Mouse (Mus musculus): Measurements from ENCODE around the gene Timm10. TPM values are rescaled to one million over a fixed set of nuclear protein-coding genes. Genes with fewer than 3 reads are reported as not detected.

The Timm10 gene
- polyA plus RNA-seq, 1 experiment from 2014 or later: 76.6 TPM

DNA sequence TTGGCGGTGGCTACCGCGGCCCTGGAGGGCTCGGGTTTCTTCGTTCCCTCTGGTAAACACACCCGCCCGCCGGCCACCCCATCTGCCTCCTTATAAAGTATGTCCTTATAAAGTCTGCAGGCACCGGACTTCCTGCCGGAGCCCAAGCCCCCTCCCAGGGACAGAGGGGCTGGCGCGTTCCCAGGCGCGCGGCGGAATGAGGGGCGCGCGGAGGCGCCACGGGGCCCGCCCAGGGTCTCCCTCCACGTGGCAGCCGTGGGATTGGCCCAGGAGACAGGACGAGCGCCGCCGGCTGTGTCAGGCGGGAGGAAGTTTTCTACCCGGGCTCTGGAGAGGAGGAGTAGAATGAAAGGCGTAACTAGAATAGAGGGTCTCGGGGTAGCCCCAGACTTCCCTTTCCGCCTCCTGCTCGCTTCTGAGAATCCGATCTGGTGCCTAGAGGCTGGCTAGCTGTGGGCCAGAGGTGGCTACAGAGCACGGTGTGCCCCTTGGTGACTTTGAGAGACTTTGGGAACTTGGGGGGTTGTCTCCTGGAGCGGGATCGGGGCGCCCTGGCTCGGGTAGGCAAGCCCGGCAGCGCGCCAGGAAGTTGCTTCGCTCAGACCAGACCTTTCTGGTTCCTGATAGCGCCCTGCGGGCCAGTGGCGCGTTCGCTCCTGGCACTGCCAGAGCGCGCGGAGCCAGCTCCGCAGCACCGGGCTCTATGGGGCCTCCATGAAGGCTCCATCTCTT, 13.4 kb downstream of the Timm10 start:
- H3K36me3 ChIP-seq: no peaks in the 10 kb centered on the region
- under 1% methylated on average over 54 of the region's 54 CpGs for WGBS
- peak overlapping the region; percentile 61 for H3K4me3 ChIP-seq
- peak overlapping the region; percentile 82 for H3K27ac ChIP-seq
- peak overlapping the region; percentile 86 for H3K4me2 ChIP-seq
- peak overlapping the region; percentile 63 for H3K9ac ChIP-seq
- H3K27me3 ChIP-seq: peaks cover 5% of the 10 kb centered on the region; the same call in 1 of the 2 replicates
- H3K9me3 ChIP-seq (replicated peaks): no peaks in the 10 kb centered on the region
- H3K4me1 ChIP-seq (replicated peaks): peaks cover 38% of the 10 kb centered on the region
- ATAC-seq (replicated peaks; ENCODE audit: insufficient number of reproducible peaks, insufficient read depth, low FRiP score, low read depth): peak; percentile 89

DNA sequence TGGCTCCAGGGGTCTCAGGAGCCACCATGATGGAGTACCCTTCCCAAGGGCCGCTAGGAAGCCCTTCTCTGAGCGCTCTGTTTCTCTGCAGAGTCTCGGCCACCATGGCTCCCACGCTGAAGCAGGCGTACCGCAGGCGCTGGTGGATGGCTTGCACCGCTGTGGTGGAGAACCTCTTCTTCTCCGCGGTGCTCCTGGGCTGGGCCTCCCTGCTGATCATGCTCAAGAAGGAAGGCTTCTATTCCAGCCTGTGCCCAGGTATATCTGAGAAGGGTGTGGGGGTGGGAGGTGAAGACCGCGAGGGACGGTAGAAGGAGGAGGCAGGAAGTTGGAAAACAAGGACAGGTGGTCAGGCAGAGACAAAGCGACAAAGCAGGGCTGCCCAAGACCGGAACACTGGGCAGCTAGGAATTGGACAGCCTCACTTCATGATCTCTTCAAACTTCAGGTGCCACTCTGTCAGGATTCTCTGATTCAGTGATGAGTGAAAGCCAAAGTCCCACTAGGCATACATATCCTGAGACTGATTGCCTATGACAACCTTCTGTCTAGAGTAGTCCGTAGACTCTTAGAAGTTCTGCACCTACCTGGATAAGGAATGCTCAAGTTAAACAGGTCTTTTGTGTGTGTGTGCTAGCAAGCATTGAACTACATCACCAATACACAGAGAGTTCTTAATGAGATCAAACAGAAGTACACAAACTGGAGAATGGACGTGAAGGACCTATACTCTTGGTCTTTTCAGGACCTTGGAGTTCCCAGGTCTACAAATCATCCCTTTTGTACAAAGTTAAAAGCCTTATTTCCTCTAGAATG, 14.2 kb downstream of the Timm10 start:
- H3K9ac ChIP-seq: peak overlapping the region; percentile 63
- peak overlapping the region; percentile 86 for H3K4me2 ChIP-seq
- H3K27me3 ChIP-seq: no peaks in the 10 kb centered on the region
- peaks cover 45% of the 10 kb centered on the region for H3K4me1 ChIP-seq (replicated peaks)
- no peak for ATAC-seq (replicated peaks; ENCODE audit: insufficient number of reproducible peaks, insufficient read depth, low FRiP score, low read depth)
- peak overlapping the region; percentile 61 for H3K4me3 ChIP-seq
- 6% methylated on average over 17 of the region's 17 CpGs for WGBS
- H3K9me3 ChIP-seq (replicated peaks): no peaks in the 10 kb centered on the region
- peak overlapping the region; percentile 82 for H3K27ac ChIP-seq
- no peaks in the 10 kb centered on the region for H3K36me3 ChIP-seq

DNA sequence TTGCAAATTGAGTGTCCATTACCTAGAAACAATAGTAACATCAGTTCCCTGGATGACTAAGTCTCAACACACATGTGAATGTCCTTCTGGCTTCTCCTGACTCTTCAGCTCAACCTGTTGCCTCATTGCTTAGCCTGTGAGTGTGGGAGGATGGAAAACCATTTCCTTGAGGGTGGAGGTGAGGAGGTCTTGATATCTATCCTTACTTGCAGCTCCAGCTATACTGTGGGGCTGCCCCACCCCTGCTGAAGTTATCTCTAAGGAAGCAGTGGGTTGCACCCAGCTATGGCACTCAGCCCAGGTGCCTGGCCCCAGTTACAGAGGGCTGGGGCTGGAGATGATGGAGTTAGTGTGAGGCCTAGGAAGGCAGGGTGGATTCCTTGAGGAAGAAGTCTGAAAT, 15.1 kb downstream of the Timm10 start:
- H3K27me3 ChIP-seq: no peaks in the 10 kb centered on the region
- H3K27ac ChIP-seq: no peak overlapping the region
- no peaks in the 10 kb centered on the region for H3K36me3 ChIP-seq
- H3K4me1 ChIP-seq (replicated peaks): peaks cover 45% of the 10 kb centered on the region
- no peak overlapping the region for H3K9ac ChIP-seq
- no peak for ATAC-seq (replicated peaks; ENCODE audit: insufficient number of reproducible peaks, insufficient read depth, low FRiP score, low read depth)
- no peaks in the 10 kb centered on the region for H3K9me3 ChIP-seq (replicated peaks)
- peak overlapping the region; percentile 86 for H3K4me2 ChIP-seq
- H3K4me3 ChIP-seq: peak overlapping the region; percentile 61; the same call in 1 of the 2 replicates

GRCm38 (mm10) chr2:84843654-84844053, 16.9 kb downstream of the Timm10 start:
- H3K4me2 ChIP-seq: no peak overlapping the region
- H3K9me3 ChIP-seq (replicated peaks): no peaks in the 10 kb centered on the region
- WGBS: 70% methylated on average over 6 of the region's 6 CpGs
- no peak overlapping the region for H3K4me3 ChIP-seq
- no peak overlapping the region for H3K27ac ChIP-seq
- ATAC-seq (replicated peaks; ENCODE audit: insufficient number of reproducible peaks, insufficient read depth, low FRiP score, low read depth): no peak
- no peaks in the 10 kb centered on the region for H3K36me3 ChIP-seq
- H3K4me1 ChIP-seq (replicated peaks): peaks cover 43% of the 10 kb centered on the region
- H3K9ac ChIP-seq: no peak overlapping the region
- H3K27me3 ChIP-seq: no peaks in the 10 kb centered on the region

- H3K9me3 ChIP-seq (replicated peaks): no peaks in the 10 kb centered on the region
- no peak overlapping the region for H3K9ac ChIP-seq
- H3K27ac ChIP-seq: no peak overlapping the region
- no peaks in the 10 kb centered on the region for H3K36me3 ChIP-seq
- WGBS: 14% methylated on average over 1 of the region's 1 CpGs
- no peaks in the 10 kb centered on the region for H3K27me3 ChIP-seq
- no peak for ATAC-seq (replicated peaks; ENCODE audit: insufficient number of reproducible peaks, insufficient read depth, low FRiP score, low read depth)
- H3K4me3 ChIP-seq: no peak overlapping the region
- H3K4me1 ChIP-seq (replicated peaks): peaks cover 40% of the 10 kb centered on the region
- no peak overlapping the region for H3K4me2 ChIP-seq
Observed at GRCm38 (mm10) chr2:84845226-84845625, 18.4 kb downstream of the Timm10 start.

GRCm38 (mm10) chr2:84850407-84851129, 23.8 kb downstream of the Timm10 start:
- H3K4me3 ChIP-seq: peak overlapping the region; percentile 14; the same call in 1 of the 2 replicates
- ATAC-seq (replicated peaks; ENCODE audit: insufficient number of reproducible peaks, insufficient read depth, low FRiP score, low read depth): no peak
- H3K4me1 ChIP-seq (replicated peaks): peaks cover 23% of the 10 kb centered on the region
- H3K9me3 ChIP-seq (replicated peaks): no peaks in the 10 kb centered on the region
- 58% methylated on average over 7 of the region's 7 CpGs for WGBS
- no peak overlapping the region for H3K9ac ChIP-seq
- peak overlapping the region; percentile 51 for H3K4me2 ChIP-seq
- H3K27me3 ChIP-seq: no peaks in the 10 kb centered on the region
- 0 out of 2 replicates have a peak, but pooled peaks cover 2% of the 10 kb centered on the region for H3K36me3 ChIP-seq
- no peak overlapping the region for H3K27ac ChIP-seq

GRCm38 (mm10) chr2:84851130-84852040, 24.6 kb downstream of the Timm10 start:
- 0 out of 2 replicates have a peak, but pooled peaks cover 4% of the 10 kb centered on the region for H3K36me3 ChIP-seq
- no peaks in the 10 kb centered on the region for H3K27me3 ChIP-seq
- H3K4me3 ChIP-seq: peak overlapping the region; percentile 14; the same call in 1 of the 2 replicates
- peaks cover 19% of the 10 kb centered on the region for H3K4me1 ChIP-seq (replicated peaks)
- ATAC-seq (replicated peaks; ENCODE audit: insufficient number of reproducible peaks, insufficient read depth, low FRiP score, low read depth): peak; percentile 76; the same call in 1 of the 2 replicates
- H3K27ac ChIP-seq: no peak overlapping the region
- no peak overlapping the region for H3K9ac ChIP-seq
- peak overlapping the region; percentile 51 for H3K4me2 ChIP-seq
- H3K9me3 ChIP-seq (replicated peaks): no peaks in the 10 kb centered on the region
- WGBS: 37% methylated on average over 23 of the region's 23 CpGs

GRCm38 (mm10) chr2:84855732-84856131, 28.9 kb downstream of the Timm10 start:
- Histone ChIP-seq H3K4me3 (no peak overlapping the region), H3K4me2 (no peak overlapping the region), H3K4me1 (replicated peaks) (peaks cover 7% of the 10 kb centered on the region), H3K9me3 (replicated peaks) (no peaks in the 10 kb centered on the region), H3K9ac (no peak overlapping the region), H3K27ac (no peak overlapping the region), H3K27me3 (no peaks in the 10 kb centered on the region), H3K36me3 (peaks cover 17% of the 10 kb centered on the region)
- ATAC-seq (replicated peaks; ENCODE audit: insufficient number of reproducible peaks, insufficient read depth, low FRiP score, low read depth): no peak
- 54% methylated on average over 2 of the region's 2 CpGs for WGBS

- Histone ChIP-seq H3K36me3 (peaks cover 19% of the 10 kb centered on the region), H3K27ac (no peak overlapping the region), H3K4me3 (no peak overlapping the region), H3K27me3 (no peaks in the 10 kb centered on the region), H3K9me3 (replicated peaks) (no peaks in the 10 kb centered on the region), H3K4me1 (replicated peaks) (no peaks in the 10 kb centered on the region), H3K9ac (no peak overlapping the region), H3K4me2 (no peak overlapping the region)
- ATAC-seq (replicated peaks; ENCODE audit: insufficient number of reproducible peaks, insufficient read depth, low FRiP score, low read depth): no peak
- WGBS: 83% methylated on average over 1 of the region's 1 CpGs
Observed at GRCm38 (mm10) chr2:84858551-84858950, 31.8 kb downstream of the Timm10 start.

DNA sequence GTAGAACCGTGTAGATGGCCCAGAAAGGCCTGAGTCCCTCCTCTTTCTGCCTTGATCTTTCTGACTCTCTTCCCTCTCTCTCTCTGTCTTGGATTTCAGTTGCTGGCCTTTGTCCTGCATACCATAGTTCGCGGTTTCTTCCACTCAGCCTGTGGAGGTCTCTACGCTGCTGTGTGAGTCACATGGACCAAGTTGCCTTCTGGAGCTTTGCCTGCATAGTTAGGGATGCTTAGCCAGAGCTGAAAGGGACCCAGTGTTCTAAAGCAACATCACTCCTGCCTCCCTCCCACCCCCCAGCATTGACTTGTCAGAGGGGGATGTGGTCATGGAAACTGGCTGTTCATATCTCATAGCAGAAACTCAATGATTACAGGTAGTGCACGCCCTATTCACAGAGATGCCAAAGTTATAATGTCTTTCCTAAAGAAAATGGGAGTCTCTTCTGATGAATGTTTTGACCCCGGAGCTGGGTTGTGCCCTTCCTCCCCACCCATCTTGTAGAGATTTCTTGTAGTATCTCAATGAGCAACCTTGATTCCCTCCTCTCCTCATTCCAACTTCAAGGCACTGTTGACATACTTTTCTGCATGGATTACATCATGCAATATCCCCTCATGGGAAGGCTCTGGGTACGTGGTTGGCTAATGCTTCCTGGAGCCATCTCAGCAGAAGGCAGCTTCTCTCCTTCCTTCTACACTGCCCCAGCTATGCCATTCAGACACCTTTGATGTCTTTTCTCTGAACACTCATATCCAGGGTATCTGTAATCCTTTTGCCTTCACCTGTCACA, 33.4 kb downstream of the Timm10 start:
- Histone ChIP-seq H3K27ac (no peak overlapping the region), H3K9ac (no peak overlapping the region), H3K9me3 (replicated peaks) (no peaks in the 10 kb centered on the region), H3K4me3 (no peak overlapping the region), H3K27me3 (peaks cover 5% of the 10 kb centered on the region), H3K4me2 (no peak overlapping the region), H3K4me1 (replicated peaks) (no peaks in the 10 kb centered on the region), H3K36me3 (peaks cover 19% of the 10 kb centered on the region)
- no peak for ATAC-seq (replicated peaks; ENCODE audit: insufficient number of reproducible peaks, insufficient read depth, low FRiP score, low read depth)
- 87% methylated on average over 7 of the region's 7 CpGs for WGBS
